In the genomic region with DNA sequence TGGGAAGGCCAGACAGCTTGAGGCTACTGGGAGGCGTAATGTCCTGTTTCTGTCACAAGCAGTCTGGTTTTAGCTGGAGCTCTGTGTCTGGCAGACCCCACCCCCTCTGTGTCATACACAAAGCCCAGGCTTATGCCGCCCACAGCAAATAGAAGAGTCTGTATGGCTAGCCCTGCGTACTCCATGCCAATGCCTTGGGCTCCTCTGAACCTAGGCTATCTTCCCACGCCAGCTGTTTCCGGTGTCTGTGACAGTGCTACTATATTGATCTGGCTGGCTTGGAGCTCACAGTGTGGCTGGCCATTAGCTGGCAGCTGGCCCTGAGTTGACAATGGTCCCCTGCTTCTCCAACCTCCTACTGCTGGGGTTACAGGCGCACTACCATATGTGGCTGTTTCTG, we compare ENCODE assay signal across 9 mouse cellular contexts. TPM values are rescaled to one million over a fixed set of nuclear protein-coding genes. Genes with fewer than 3 reads are reported as not detected.
DNase-seq lines count a peak whose midpoint lies in the region; ATAC-seq and TF ChIP-seq lines count a peak whose summit lies in the region.
"Had no signal": no experiment of that assay in that cellular context is flagged by ENCODE, and none has a peak within 500 bp of the region (broad histone marks: within the 10 kb centered on the region; RNA-seq: fewer than 3 reads in every experiment).

No protein-coding gene starts in this region.

- H3K4me3 ChIP-seq in heart, postnatal 0 days (ENCODE audit: low read depth, low read length), result no peak overlapping the region
- H3K4me3 ChIP-seq in lung, embryonic 14.5 days (ENCODE audit: low read depth, low read length), result no peak overlapping the region
- H3K4me3 ChIP-seq: limb, embryonic 13.5 days had no signal

- intact Hi-C loops in gastrocnemius, postnatal 14 days (cut with DNase I; ENCODE audit: low total_unique reads), result no loop called here

- H3K36me3 ChIP-seq in heart, postnatal 0 days (replicated peaks; ENCODE audit: control insufficient read depth, insufficient read depth, low read length), result no peaks in the 10 kb centered on the region
- no peaks in the 10 kb centered on the region for H3K36me3 ChIP-seq in lung, embryonic 14.5 days (ENCODE audit: insufficient read depth)
- H3K36me3 ChIP-seq: limb, embryonic 13.5 days had no signal

- no peak for TF ChIP-seq EP300 in heart, postnatal 0 days (IDR thresholded peaks at IDR 0.05; ENCODE audit: low read depth)

- DNase-seq in frontal cortex, postnatal 14 days (ENCODE audit: low spot score in 2 of 2), result peak; percentile 9 to 51
- peak; percentile 35 for DNase-seq in MN1 (ENCODE audit: low spot score)
- DNase-seq in heart, postnatal 0 days (ENCODE audit: low spot score), result peak; percentile 44
- DNase-seq in lung, embryonic 14.5 days, result peak; percentile 28
- no peak for DNase-seq in gastrocnemius, adult 8-10 months (ENCODE audit: low spot score in 2 of 2)
- no peak for DNase-seq in gastrocnemius, postnatal 14 days
- no peak for DNase-seq in kidney, postnatal 14 days

- H3K27me3 ChIP-seq in heart, postnatal 0 days (ENCODE audit: control insufficient read depth, insufficient read depth, low read length), result no peaks in the 10 kb centered on the region
- H3K27me3 ChIP-seq in lung, embryonic 14.5 days (ENCODE audit: insufficient read depth, low read length), result no peaks in the 10 kb centered on the region
- H3K27me3 ChIP-seq: limb, embryonic 13.5 days had no signal

- H3K9ac ChIP-seq in heart, postnatal 0 days (replicated peaks; ENCODE audit: low read depth, low read length), result no peak overlapping the region
- H3K9ac ChIP-seq in lung, embryonic 14.5 days, result no peak overlapping the region
- H3K9ac ChIP-seq: limb, embryonic 13.5 days had no signal

- 59% methylated on average over 6 of the region's 6 CpGs for WGBS in heart, postnatal 0 days
- 69% methylated on average over 6 of the region's 6 CpGs for WGBS in lung, embryonic 14.5 days

- peak overlapping the region; percentile 87 for H3K27ac ChIP-seq in heart, postnatal 0 days (ENCODE audit: low read depth)
- H3K27ac ChIP-seq in lung, embryonic 14.5 days (ENCODE audit: low read depth), result peak overlapping the region; percentile 13; the same call in 1 of the 2 replicates
- H3K27ac ChIP-seq: limb, embryonic 13.5 days had no signal

- no peak for ATAC-seq in frontal cortex, adult (ENCODE audit: low TSS enrichment)
- ATAC-seq in heart, postnatal 0 days (ENCODE audit: insufficient read depth, low read depth), result peak; percentile 67
- ATAC-seq in lung, embryonic 14.5 days (ENCODE audit: insufficient read depth), result peak; percentile 70

- TF ChIP-seq CTCF in heart, postnatal 0 days (IDR thresholded peaks at IDR 0.05; ENCODE audit: low read depth), result no peak
- no peak for TF ChIP-seq CTCF in lung, embryonic 14.5 days (IDR thresholded peaks at IDR 0.05; ENCODE audit: low read depth)

- no peaks in the 10 kb centered on the region for H3K9me3 ChIP-seq in heart, postnatal 0 days (replicated peaks; ENCODE audit: control insufficient read depth, low read length)
- H3K9me3 ChIP-seq in lung, embryonic 14.5 days (ENCODE audit: low read depth, low read length), result no peaks in the 10 kb centered on the region
- H3K9me3 ChIP-seq: limb, embryonic 13.5 days had no signal

- H3K4me1 ChIP-seq in heart, postnatal 0 days (ENCODE audit: control insufficient read depth, insufficient read depth), result peaks cover 20% of the 10 kb centered on the region; the same call in 1 of the 2 replicates
- H3K4me1 ChIP-seq in lung, embryonic 14.5 days (ENCODE audit: insufficient read depth), result peaks cover 7% of the 10 kb centered on the region
- H3K4me1 ChIP-seq: limb, embryonic 13.5 days had no signal

- no peak overlapping the region for H3K4me2 ChIP-seq in heart, postnatal 0 days (ENCODE audit: low read depth, low read length)
- H3K4me2 ChIP-seq in lung, embryonic 14.5 days, result no peak overlapping the region
- H3K4me2 ChIP-seq: limb, embryonic 13.5 days had no signal

RNA-seq across cellular contexts. Expression of gene Ier3, which starts 37.5 kb away (rescaled TPM):
- total RNA-seq in heart, postnatal 0 days (2014; rRNA removed; ENCODE audit: low replicate concordance), result 41.7 and 50.5 TPM in 2 replicates
- polyA plus RNA-seq in heart, postnatal 0 days (2015; fragmentation: Nextera tagmentation; extraction: Ambion mirVana), result 70.7 and 79.4 TPM in 2 replicates
- 5.0 and 7.1 TPM in 2 replicates for polyA plus RNA-seq in lung, embryonic 14.5 days (2014; fragmentation: Nextera tagmentation; extraction: Ambion mirVana)
- total RNA-seq in gastrocnemius, adult 8-10 months (2022), result 1 to 10 TPM; 5.6 to 7.8 (median 6.6) TPM
- 1 to 10 TPM; 4.6 to 5.4 TPM for total RNA-seq in gastrocnemius, postnatal 14 days (2021)

RNA-seq across cellular contexts. Expression of gene Flot1, which starts 39.1 kb away (rescaled TPM):
- total RNA-seq in heart, postnatal 0 days (2014; rRNA removed; ENCODE audit: low replicate concordance), result 161 and 163 TPM in 2 replicates
- 122 and 132 TPM in 2 replicates for polyA plus RNA-seq in heart, postnatal 0 days (2015; fragmentation: Nextera tagmentation; extraction: Ambion mirVana)
- 30.9 and 32.5 TPM in 2 replicates for polyA plus RNA-seq in lung, embryonic 14.5 days (2014; fragmentation: Nextera tagmentation; extraction: Ambion mirVana)
- 10 to 100 TPM; 52.6 to 67.2 (median 55.9) TPM for total RNA-seq in gastrocnemius, adult 8-10 months (2022)
- 10 to 100 TPM; 39.2 to 40.3 TPM for total RNA-seq in gastrocnemius, postnatal 14 days (2021)

RNA-seq across cellular contexts. Expression of gene Tubb5, which starts 54.2 kb away (rescaled TPM):
- 1,043 and 1,325 TPM in 2 replicates for total RNA-seq in heart, postnatal 0 days (2014; rRNA removed; ENCODE audit: low replicate concordance)
- 259 and 267 TPM in 2 replicates for polyA plus RNA-seq in heart, postnatal 0 days (2015; fragmentation: Nextera tagmentation; extraction: Ambion mirVana)
- polyA plus RNA-seq in lung, embryonic 14.5 days (2014; fragmentation: Nextera tagmentation; extraction: Ambion mirVana), result 1,155 and 1,206 TPM in 2 replicates
- 10 to 100 TPM; 26.7 to 34.5 (median 28.3) TPM for total RNA-seq in gastrocnemius, adult 8-10 months (2022)
- total RNA-seq in gastrocnemius, postnatal 14 days (2021), result 100 to 1,000 TPM in 1 of 2 experiments, 10 to 100 TPM in 1; 95.6 to 123 TPM

RNA-seq across cellular contexts. Expression of gene Mdc1, which starts 57.4 kb away (rescaled TPM):
- 5.4 and 25.0 TPM in 2 replicates for total RNA-seq in heart, postnatal 0 days (2014; rRNA removed; ENCODE audit: low replicate concordance)
- polyA plus RNA-seq in heart, postnatal 0 days (2015; fragmentation: Nextera tagmentation; extraction: Ambion mirVana), result 2.3 and 3.0 TPM in 2 replicates
- 19.5 and 21.6 TPM in 2 replicates for polyA plus RNA-seq in lung, embryonic 14.5 days (2014; fragmentation: Nextera tagmentation; extraction: Ambion mirVana)
- total RNA-seq in gastrocnemius, adult 8-10 months (2022), result 1 to 10 TPM; 3.2 to 5.0 (median 4.0) TPM
- total RNA-seq in gastrocnemius, postnatal 14 days (2021), result 1 to 10 TPM; 5.4 to 6.9 TPM

Comparison
In these comparisons a context has a peak if more than half of its experiments do, and no peak if none do; other contexts are left out.
1. DNase-seq: peak in frontal cortex, postnatal 14 days (2 of 2), MN1 (single experiment), heart, postnatal 0 days (single experiment) and lung, embryonic 14.5 days (single experiment); none in gastrocnemius, adult 8-10 months (0 of 2), gastrocnemius, postnatal 14 days (single experiment) and kidney, postnatal 14 days (single experiment).